Mouse (Mus musculus): ENCODE data around the gene Ovol2. TPM values are rescaled to one million over a fixed set of nuclear protein-coding genes. Genes with fewer than 3 reads are reported as not detected.

The Ovol2 gene
- polyA plus RNA-seq, 1 experiment from 2014 or later = not detected

- WGBS = 94% methylated on average over 12 of the region's 12 CpGs
- no peak overlapping the region for H3K9ac ChIP-seq
These were observed 59.9 kb downstream of the Ovol2 start for GRCm38 (mm10) chr2:144272088-144272487.

GRCm38 (mm10) chr2:144270507-144271420 is 61.2 kb downstream of the Ovol2 start, which contains the start of the genes Mgme1 and Snx5:
TSS of gene Mgme1 (plus strand) at chr2:144270663.
TSS of gene Snx5 (minus strand) at chr2:144270906.
- ATAC-seq (ENCODE audit: low FRiP score) = peak; percentile 98
- H3K4me1 ChIP-seq (replicated peaks; ENCODE audit: control insufficient read depth, insufficient read depth, low read length) = peaks cover 31% of the 10 kb centered on the region
- no peaks in the 10 kb centered on the region; the same call in 1 of the 2 replicates for H3K36me3 ChIP-seq (replicated peaks; ENCODE audit: control insufficient read depth, insufficient read depth)
- peak within 1 kb of the TSS; percentile 99 for H3K4me3 ChIP-seq (replicated peaks; ENCODE audit: low read length)
- peak within 1 kb of the TSS; percentile 95 for H3K4me2 ChIP-seq (replicated peaks)
- under 1% methylated on average over 93 of the region's 93 CpGs for WGBS
- H3K9ac ChIP-seq = peak within 1 kb of the TSS; percentile 96
- peak; percentile 93 for DNase-seq (ENCODE audit: low spot score)
- H3K27me3 ChIP-seq (ENCODE audit: control insufficient read depth, insufficient read depth, low read length) = no peaks in the 10 kb centered on the region
- H3K27ac ChIP-seq = peak within 1 kb of the TSS; percentile 95
- H3K9me3 ChIP-seq (ENCODE audit: control insufficient read depth, low read length) = no peaks in the 10 kb centered on the region

More at GRCm38 (mm10) chr2:144272088-144272487, 59.9 kb downstream of the Ovol2 start:
- Histone ChIP-seq H3K27me3 (ENCODE audit: control insufficient read depth, insufficient read depth, low read length) (no peaks in the 10 kb centered on the region), H3K27ac (no peak overlapping the region), H3K9me3 (ENCODE audit: control insufficient read depth, low read length) (no peaks in the 10 kb centered on the region), H3K4me1 (replicated peaks; ENCODE audit: control insufficient read depth, insufficient read depth, low read length) (peaks cover 25% of the 10 kb centered on the region), H3K4me2 (replicated peaks) (no peak overlapping the region), H3K36me3 (replicated peaks; ENCODE audit: control insufficient read depth, insufficient read depth) (peaks cover 4% of the 10 kb centered on the region; the same call in 1 of the 2 replicates), H3K4me3 (replicated peaks; ENCODE audit: low read length) (no peak overlapping the region)
- no peak for DNase-seq (ENCODE audit: low spot score)
- no peak for ATAC-seq (ENCODE audit: low FRiP score)

- peak; percentile 25 for ATAC-seq (ENCODE audit: low FRiP score)
- no peak for DNase-seq (ENCODE audit: low spot score)
- Histone ChIP-seq H3K9ac (peak overlapping the region; percentile 96), H3K4me1 (replicated peaks; ENCODE audit: control insufficient read depth, insufficient read depth, low read length) (peaks cover 31% of the 10 kb centered on the region), H3K4me3 (replicated peaks; ENCODE audit: low read length) (peak overlapping the region; percentile 99), H3K4me2 (replicated peaks) (peak overlapping the region; percentile 95), H3K36me3 (replicated peaks; ENCODE audit: control insufficient read depth, insufficient read depth) (no peaks in the 10 kb centered on the region; the same call in 1 of the 2 replicates), H3K27me3 (ENCODE audit: control insufficient read depth, insufficient read depth, low read length) (no peaks in the 10 kb centered on the region), H3K27ac (peak overlapping the region; percentile 95), H3K9me3 (ENCODE audit: control insufficient read depth, low read length) (no peaks in the 10 kb centered on the region)
- WGBS = under 1% methylated on average over 24 of the region's 33 CpGs
These were observed 62.1 kb downstream of the Ovol2 start for GRCm38 (mm10) chr2:144269679-144270475.

GRCm38 (mm10) chr2:144269306-144269650 is 62.7 kb downstream of the Ovol2 start:
- WGBS = 1% methylated on average over 11 of the region's 11 CpGs
- no peak for DNase-seq (ENCODE audit: low spot score)
- Histone ChIP-seq H3K27ac (no peak overlapping the region), H3K4me3 (replicated peaks; ENCODE audit: low read length) (peak overlapping the region; percentile 99), H3K9ac (peak overlapping the region; percentile 96), H3K27me3 (ENCODE audit: control insufficient read depth, insufficient read depth, low read length) (no peaks in the 10 kb centered on the region), H3K4me2 (replicated peaks) (peak overlapping the region; percentile 95), H3K36me3 (replicated peaks; ENCODE audit: control insufficient read depth, insufficient read depth) (no peaks in the 10 kb centered on the region; the same call in 1 of the 2 replicates), H3K9me3 (ENCODE audit: control insufficient read depth, low read length) (no peaks in the 10 kb centered on the region), H3K4me1 (replicated peaks; ENCODE audit: control insufficient read depth, insufficient read depth, low read length) (peaks cover 31% of the 10 kb centered on the region)
- ATAC-seq (ENCODE audit: low FRiP score) = no peak

- Histone ChIP-seq H3K9ac (peak overlapping the region; percentile 96), H3K4me2 (replicated peaks) (peak overlapping the region; percentile 95), H3K9me3 (ENCODE audit: control insufficient read depth, low read length) (no peaks in the 10 kb centered on the region), H3K4me1 (replicated peaks; ENCODE audit: control insufficient read depth, insufficient read depth, low read length) (peaks cover 31% of the 10 kb centered on the region), H3K27ac (no peak overlapping the region), H3K36me3 (replicated peaks; ENCODE audit: control insufficient read depth, insufficient read depth) (no peaks in the 10 kb centered on the region; the same call in 1 of the 2 replicates), H3K4me3 (replicated peaks; ENCODE audit: low read length) (peak overlapping the region; percentile 99), H3K27me3 (ENCODE audit: control insufficient read depth, insufficient read depth, low read length) (no peaks in the 10 kb centered on the region)
- 10% methylated on average over 6 of the region's 6 CpGs for whole genome bisulfite sequencing
- DNase-seq (ENCODE audit: low spot score) (no peak), ATAC-seq (ENCODE audit: low FRiP score) (no peak)
These were observed 63.3 kb downstream of the Ovol2 start for GRCm38 (mm10) chr2:144268446-144269305.

- H3K9me3 ChIP-seq (ENCODE audit: control insufficient read depth, low read length) = no peaks in the 10 kb centered on the region
- no peak overlapping the region for H3K4me3 ChIP-seq (replicated peaks; ENCODE audit: low read length)
- WGBS = 56% methylated on average over 1 of the region's 1 CpGs
- no peak overlapping the region for H3K27ac ChIP-seq
- peaks cover 31% of the 10 kb centered on the region for H3K4me1 ChIP-seq (replicated peaks; ENCODE audit: control insufficient read depth, insufficient read depth, low read length)
- ATAC-seq (ENCODE audit: low FRiP score) (no peak), DNase-seq (ENCODE audit: low spot score) (no peak)
- no peaks in the 10 kb centered on the region for H3K27me3 ChIP-seq (ENCODE audit: control insufficient read depth, insufficient read depth, low read length)
- H3K36me3 ChIP-seq (replicated peaks; ENCODE audit: control insufficient read depth, insufficient read depth) = no peaks in the 10 kb centered on the region; the same call in 1 of the 2 replicates
- H3K4me2 ChIP-seq (replicated peaks) = peak overlapping the region; percentile 95
- no peak overlapping the region for H3K9ac ChIP-seq
These were observed 64.3 kb downstream of the Ovol2 start for GRCm38 (mm10) chr2:144267731-144268015.

- Histone ChIP-seq H3K4me3 (replicated peaks; ENCODE audit: low read length) (no peak overlapping the region), H3K9ac (no peak overlapping the region), H3K27me3 (ENCODE audit: control insufficient read depth, insufficient read depth, low read length) (no peaks in the 10 kb centered on the region), H3K9me3 (ENCODE audit: control insufficient read depth, low read length) (no peaks in the 10 kb centered on the region), H3K36me3 (replicated peaks; ENCODE audit: control insufficient read depth, insufficient read depth) (no peaks in the 10 kb centered on the region; the same call in 1 of the 2 replicates), H3K27ac (no peak overlapping the region), H3K4me2 (replicated peaks) (peak overlapping the region; percentile 95), H3K4me1 (replicated peaks; ENCODE audit: control insufficient read depth, insufficient read depth, low read length) (peaks cover 31% of the 10 kb centered on the region)
- WGBS = 55% methylated on average over 5 of the region's 5 CpGs
- DNase-seq (ENCODE audit: low spot score) (no peak), ATAC-seq (ENCODE audit: low FRiP score) (no peak)
These were observed 64.8 kb downstream of the Ovol2 start for GRCm38 (mm10) chr2:144267004-144267730.

- DNase-seq (ENCODE audit: low spot score) (no peak), ATAC-seq (ENCODE audit: low FRiP score) (no peak)
- no peaks in the 10 kb centered on the region for H3K9me3 ChIP-seq (ENCODE audit: control insufficient read depth, low read length)
- no peak overlapping the region for H3K4me3 ChIP-seq (replicated peaks; ENCODE audit: low read length)
- H3K4me2 ChIP-seq (replicated peaks) = no peak overlapping the region
- peaks cover 5% of the 10 kb centered on the region; the same call in 1 of the 2 replicates for H3K36me3 ChIP-seq (replicated peaks; ENCODE audit: control insufficient read depth, insufficient read depth)
- H3K9ac ChIP-seq = no peak overlapping the region
- H3K27ac ChIP-seq = no peak overlapping the region
- H3K27me3 ChIP-seq (ENCODE audit: control insufficient read depth, insufficient read depth, low read length) = no peaks in the 10 kb centered on the region
- peaks cover 31% of the 10 kb centered on the region for H3K4me1 ChIP-seq (replicated peaks; ENCODE audit: control insufficient read depth, insufficient read depth, low read length)
- WGBS = 46% methylated on average over 4 of the region's 4 CpGs
These were observed 65.8 kb downstream of the Ovol2 start for GRCm38 (mm10) chr2:144265916-144266683.
